Mouse (Mus musculus) MEL (cell line): ENCODE results near the gene Hmx3. TPM values are rescaled to one million over a fixed set of nuclear protein-coding genes. Genes with fewer than 3 reads are reported as not detected.

Experiments
- DNase-seq: peaks from one replicate; pipeline ENCODE4 v3.0.0; 2011; ENCODE audit warnings: low read depth, low spot score
- H3K27ac ChIP-seq: 2 replicates; pipeline ENCODE4 v1.5.1; 2012; ENCODE audit warnings: low read depth, mild to moderate bottlenecking, control low read depth, low read length, moderate library complexity; ENCODE audit not compliant: control insufficient read depth
- H3K27me3 ChIP-seq, 2 experiments: fragments of 150-350 bp in 1 of 2; sonication (generic) in 1 of 2; 2 replicates each; pipeline ENCODE4 v1.6.1; 2012; ENCODE audit warnings: low read length in 2 of 2, mild to moderate bottlenecking in 2 of 2, improper control_type of control experiment in 1 of 2, moderate library complexity in 1 of 2; ENCODE audit not compliant: insufficient read depth in 2 of 2, control insufficient read depth in 1 of 2
- H3K36me3 ChIP-seq, 2 experiments: 2 replicates each; pipeline ENCODE4 v1.6.1; 2012 to 2014; ENCODE audit warnings: low read length in 2 of 2, improper control_type of control experiment in 1 of 2, inconsistent platforms in 1 of 2, mild to moderate bottlenecking in 1 of 2; ENCODE audit not compliant: insufficient read depth in 2 of 2, control insufficient read depth in 1 of 2
- H3K4me1 ChIP-seq, 2 experiments: fragments of 150-350 bp in 1 of 2; sonication (generic) in 1 of 2; 2 replicates each; pipeline ENCODE4 v1.6.1; 2012; ENCODE audit warnings: low read length in 2 of 2, improper control_type of control experiment in 1 of 2, mild to moderate bottlenecking in 1 of 2; ENCODE audit not compliant: insufficient read depth in 2 of 2, control insufficient read depth in 1 of 2
- H3K4me3 ChIP-seq, 2 experiments: fragments of 150-350 bp in 1 of 2; sonication (generic) in 1 of 2; 2 replicates each; pipeline ENCODE4 v1.5.1; 2012; ENCODE audit warnings: low read depth in 2 of 2, low read length in 2 of 2, mild to moderate bottlenecking in 2 of 2, moderate library complexity in 2 of 2, control low read depth in 1 of 2, improper control_type of control experiment in 1 of 2; ENCODE audit not compliant: control insufficient read depth in 1 of 2, insufficient read depth in 1 of 2
- H3K79me2 ChIP-seq: 2 replicates; pipeline ENCODE4 v1.6.1; 2012; ENCODE audit warnings: mild to moderate bottlenecking, low read length, moderate library complexity; ENCODE audit not compliant: control insufficient read depth, poor library complexity, insufficient read depth
- H3K9ac ChIP-seq: 2 replicates; pipeline ENCODE4 v1.6.1; 2012; ENCODE audit warnings: low read depth, mild to moderate bottlenecking, control low read depth, low read length, moderate library complexity; ENCODE audit not compliant: control insufficient read depth, poor library complexity, severe bottlenecking
- H3K9me3 ChIP-seq: fragments of 150-350 bp; sonication (generic); replicated peaks from 2 replicates; pipeline ENCODE4 v1.6.1; 2012; ENCODE audit warnings: mild to moderate bottlenecking, low read length, improper control_type of control experiment, moderate library complexity; ENCODE audit not compliant: insufficient read depth
- BHLHE40 ChIP-seq: IDR thresholded peaks from 2 replicates; pipeline ENCODE4 v1.6.1; 2012; ENCODE audit warnings: low read depth, mild to moderate bottlenecking, inconsistent platforms, low read length, improper control_type of control experiment, borderline replicate concordance
- CHD1 ChIP-seq: IDR thresholded peaks from 2 replicates; pipeline ENCODE4 v1.6.1; 2012; ENCODE audit warnings: low read depth, mild to moderate bottlenecking, inconsistent platforms, low read length, improper control_type of control experiment
- CTCF ChIP-seq, 3 experiments: IDR thresholded peaks in 2 of 3; conservative IDR thresholded peaks in 1 of 3; 2 replicates each; pipeline ENCODE4 v1.5.1; 2011 to 2012; ENCODE audit warnings: low read length in 3 of 3, low read depth in 2 of 3, mild to moderate bottlenecking in 2 of 3, improper control_type of control experiment in 1 of 3, inconsistent platforms in 1 of 3, mixed read lengths in 1 of 3, moderate library complexity in 1 of 3; ENCODE audit not compliant: control insufficient read depth in 1 of 3, insufficient read depth in 1 of 3, poor library complexity in 1 of 3, severe bottlenecking in 1 of 3
- GATA1 ChIP-seq: IDR thresholded peaks from 2 replicates; pipeline ENCODE4 v1.6.1; 2011; ENCODE audit warnings: low read depth, low read length, improper control_type of control experiment
- JUND ChIP-seq: IDR thresholded peaks from 2 replicates; pipeline ENCODE4 v1.6.1; 2011; ENCODE audit warnings: low read depth, mild to moderate bottlenecking, improper control_type of control experiment, low read length
- MAZ ChIP-seq: IDR thresholded peaks from 2 replicates; pipeline ENCODE4 v1.6.1; 2012; ENCODE audit warnings: low read depth, mild to moderate bottlenecking, inconsistent platforms, low read length, improper control_type of control experiment
- MXI1 ChIP-seq: IDR thresholded peaks from 2 replicates; pipeline ENCODE4 v1.6.1; 2011; ENCODE audit warnings: mild to moderate bottlenecking, low read depth, low read length, improper control_type of control experiment
- MYC ChIP-seq: IDR thresholded peaks from 2 replicates; pipeline ENCODE4 v1.6.1; 2011; ENCODE audit warnings: low read depth, mild to moderate bottlenecking, low read length, improper control_type of control experiment, moderate library complexity
- NELFE ChIP-seq: IDR thresholded peaks from 2 replicates; pipeline ENCODE4 v1.6.1; 2011; ENCODE audit warnings: low read depth, low read length, improper control_type of control experiment
- NRF1 ChIP-seq: IDR thresholded peaks from 2 replicates; pipeline ENCODE4 v1.6.1; 2014; ENCODE audit warnings: low read depth, mild to moderate bottlenecking, inconsistent platforms, low read length, improper control_type of control experiment, moderate library complexity; ENCODE audit not compliant: poor library complexity, insufficient read depth, severe bottlenecking
- POLR2AphosphoS2 ChIP-seq: IDR thresholded peaks from 2 replicates; pipeline ENCODE4 v1.6.1; 2011; ENCODE audit warnings: low read length, improper control_type of control experiment
- POLR2AphosphoS5 ChIP-seq: IDR thresholded peaks from 2 replicates; pipeline ENCODE4 v1.6.1; 2012; ENCODE audit warnings: low read depth, borderline replicate concordance, mild to moderate bottlenecking, inconsistent platforms, low read length, moderate library complexity, mixed read lengths
- RCOR1 ChIP-seq: IDR thresholded peaks from 2 replicates; pipeline ENCODE4 v1.6.1; 2012; ENCODE audit warnings: low read depth, mild to moderate bottlenecking, inconsistent platforms, low read length, improper control_type of control experiment
- SMC3 ChIP-seq: IDR thresholded peaks from 2 replicates; pipeline ENCODE4 v1.6.1; 2011; ENCODE audit warnings: low read depth, low read length, improper control_type of control experiment
- TAL1 ChIP-seq: IDR thresholded peaks from 2 replicates; pipeline ENCODE4 v1.6.1; 2012; ENCODE audit warnings: mild to moderate bottlenecking, inconsistent platforms, low read length, moderate library complexity, mixed read lengths
- TBP ChIP-seq: IDR thresholded peaks from 2 replicates; pipeline ENCODE4 v1.8.0; 2011; ENCODE audit warnings: low read depth, low read length, improper control_type of control experiment
- TCF12 ChIP-seq: IDR thresholded peaks from 2 replicates; pipeline ENCODE4 v1.6.1; 2014; ENCODE audit warnings: low read depth, mild to moderate bottlenecking, inconsistent platforms, low read length, improper control_type of control experiment, moderate library complexity
- ZC3H11A ChIP-seq: IDR thresholded peaks from 2 replicates; pipeline ENCODE4 v1.6.1; 2012; ENCODE audit warnings: low read depth, mild to moderate bottlenecking, inconsistent platforms, low read length, improper control_type of control experiment
- ZKSCAN1 ChIP-seq: IDR thresholded peaks from 2 replicates; pipeline ENCODE4 v1.6.1; 2012; ENCODE audit warnings: low read depth, mild to moderate bottlenecking, inconsistent platforms, low read length, improper control_type of control experiment, moderate library complexity
- ZNF384 ChIP-seq: IDR thresholded peaks from 2 replicates; pipeline ENCODE4 v1.6.1; 2012; ENCODE audit warnings: low read depth, mild to moderate bottlenecking, inconsistent platforms, low read length, improper control_type of control experiment
- polyA plus RNA-seq, 2 experiments: library from polyadenylated mRNA; stranded (reverse) in 1 of 2; unstranded in 1 of 2; fragments of >175 nt in 1 of 2; fragments of >200 nt in 1 of 2; gene quantifications; 2 replicates each; pipeline versions ENCODE4 v1.2.1 to v1.2.4; 2012; ENCODE audit warnings: low replicate concordance in 2 of 2, low read depth in 1 of 2; ENCODE audit not compliant: insufficient read length in 2 of 2, insufficient read depth in 1 of 2, missing spikeins in 1 of 2
- total RNA-seq: library from RNA; depleted of rRNA; stranded (reverse); fragments of 300-350 nt; gene quantifications from 2 replicates; pipeline ENCODE4 v1.2.3, GENCODE M21; 2012

The Hmx3 gene
- total and polyA plus RNA-seq, 3 experiments, result not detected

- no peak for TF ChIP-seq ZC3H11A
- no peak for TF ChIP-seq ZKSCAN1
- TF ChIP-seq TBP, result no peak
- no peak for TF ChIP-seq JUND
- no peak for TF ChIP-seq CTCF (IDR thresholded peaks at IDR 0.05 in 2 of 3, conservative IDR thresholded peaks at IDR 0.05 in 1 of 3; ENCODE audit: control insufficient read depth in 1 of 3, insufficient read depth in 1 of 3, low read depth in 2 of 3, low read length in 3 of 3, poor library complexity in 1 of 3, severe bottlenecking in 1 of 3)
- TF ChIP-seq RCOR1, result no peak
- TF ChIP-seq TCF12, result no peak
- TF ChIP-seq, all 39 proteins: peak for 0
- H3K79me2 ChIP-seq, result no peaks in the 10 kb centered on the region
- no peak overlapping the region for H3K27ac ChIP-seq
- H3K9ac ChIP-seq, result no peak overlapping the region
- no peaks in the 10 kb centered on the region for H3K4me1 ChIP-seq
- no peaks in the 10 kb centered on the region for H3K9me3 ChIP-seq
- no peaks in the 10 kb centered on the region for H3K36me3 ChIP-seq
- DNase-seq, result no peak
- no peak overlapping the region for H3K4me3 ChIP-seq
- no peaks in the 10 kb centered on the region for H3K27me3 ChIP-seq
Measured at GRCm38 (mm10) chr7:131544871-131545270, 2.2 kb downstream of the Hmx3 start.

- H3K27me3 ChIP-seq, result no peaks in the 10 kb centered on the region
- no peak overlapping the region for H3K9ac ChIP-seq
- no peaks in the 10 kb centered on the region for H3K9me3 ChIP-seq
- no peak overlapping the region for H3K27ac ChIP-seq
- no peaks in the 10 kb centered on the region for H3K36me3 ChIP-seq
- DNase-seq, result no peak
- H3K4me3 ChIP-seq, result no peak overlapping the region
- no peaks in the 10 kb centered on the region for H3K79me2 ChIP-seq
- TF ChIP-seq TCF12 (no peak), GATA1 (no peak), CHD1 (no peak), NELFE (no peak), TAL1 (no peak), MYC (no peak), POLR2AphosphoS5 (no peak), BHLHE40 (no peak), ZNF384 (no peak), POLR2AphosphoS2 (no peak), JUND (no peak), NRF1 (no peak), MXI1 (no peak), MAZ (no peak), SMC3 (no peak), ZKSCAN1 (no peak)
- H3K4me1 ChIP-seq, result no peaks in the 10 kb centered on the region
Measured at GRCm38 (mm10) chr7:131545701-131546385, 3.2 kb downstream of the Hmx3 start.
